Mouse (Mus musculus) embryonic facial prominence, embryonic 13.5 days (tissue): ENCODE measurements around the gene Gtf2h1. TPM values are rescaled to one million over a fixed set of nuclear protein-coding genes. Genes with fewer than 3 reads are reported as not detected.

Source experiments
- ATAC-seq: fragments of 200-750 bp; cut with Nextera tagmentation; 2 replicates; pipeline ENCODE4 v1.8.0; 2017; ENCODE audit warnings: low read depth; ENCODE audit not compliant: insufficient number of reproducible peaks, insufficient read depth, low FRiP score, low TSS enrichment
- H3K27ac ChIP-seq: fragments of 300-500 bp; sonication (generic); 2 replicates; pipeline ENCODE4 v1.5.1; 2015; ENCODE audit warnings: moderate library complexity, mild to moderate bottlenecking, inconsistent platforms
- H3K27me3 ChIP-seq: fragments of 300-500 bp; sonication (generic); 2 replicates; pipeline ENCODE4 v1.6.1; 2015; ENCODE audit warnings: mild to moderate bottlenecking, inconsistent platforms
- H3K36me3 ChIP-seq: fragments of 300-500 bp; sonication (generic); 2 replicates; pipeline ENCODE4 v1.6.1; 2015; ENCODE audit warnings: mild to moderate bottlenecking, inconsistent platforms
- H3K4me1 ChIP-seq: fragments of 300-500 bp; sonication (generic); 2 replicates; pipeline ENCODE4 v1.6.1; 2015; ENCODE audit warnings: inconsistent platforms
- H3K4me2 ChIP-seq: fragments of 300-500 bp; sonication (generic); 2 replicates; pipeline ENCODE4 v1.6.1; 2015; ENCODE audit warnings: moderate library complexity, mild to moderate bottlenecking, inconsistent platforms
- H3K4me3 ChIP-seq: fragments of 300-500 bp; sonication (generic); 2 replicates; pipeline ENCODE4 v1.5.1; 2015; ENCODE audit warnings: mild to moderate bottlenecking, inconsistent platforms
- H3K9ac ChIP-seq: fragments of 300-500 bp; sonication (generic); 2 replicates; pipeline ENCODE4 v1.6.1; 2015; ENCODE audit warnings: mild to moderate bottlenecking, inconsistent platforms
- H3K9me3 ChIP-seq: fragments of 300-500 bp; sonication (generic); 2 replicates; pipeline ENCODE4 v1.6.1; 2016; ENCODE audit warnings: inconsistent platforms
- WGBS: fragments of 180-500 bp; shearing (Covaris S2); methylation state at CpG from one replicate; pipeline ENCODE4 v1.1.7; 2015; ENCODE audit warnings: mixed read lengths; 5-methylcytosine and 5-hydroxymethylcytosine counted together
- polyA plus RNA-seq: library from polyadenylated mRNA; unstranded; fragments of >200 nt; fragmentation: Nextera tagmentation; extraction: Ambion mirVana; gene quantifications from 2 replicates; pipeline ENCODE4 v1.2.1, GENCODE M21; 2015

The Gtf2h1 gene
- polyA plus RNA-seq, 1 experiment from 2014 or later: 50.8 TPM

DNA sequence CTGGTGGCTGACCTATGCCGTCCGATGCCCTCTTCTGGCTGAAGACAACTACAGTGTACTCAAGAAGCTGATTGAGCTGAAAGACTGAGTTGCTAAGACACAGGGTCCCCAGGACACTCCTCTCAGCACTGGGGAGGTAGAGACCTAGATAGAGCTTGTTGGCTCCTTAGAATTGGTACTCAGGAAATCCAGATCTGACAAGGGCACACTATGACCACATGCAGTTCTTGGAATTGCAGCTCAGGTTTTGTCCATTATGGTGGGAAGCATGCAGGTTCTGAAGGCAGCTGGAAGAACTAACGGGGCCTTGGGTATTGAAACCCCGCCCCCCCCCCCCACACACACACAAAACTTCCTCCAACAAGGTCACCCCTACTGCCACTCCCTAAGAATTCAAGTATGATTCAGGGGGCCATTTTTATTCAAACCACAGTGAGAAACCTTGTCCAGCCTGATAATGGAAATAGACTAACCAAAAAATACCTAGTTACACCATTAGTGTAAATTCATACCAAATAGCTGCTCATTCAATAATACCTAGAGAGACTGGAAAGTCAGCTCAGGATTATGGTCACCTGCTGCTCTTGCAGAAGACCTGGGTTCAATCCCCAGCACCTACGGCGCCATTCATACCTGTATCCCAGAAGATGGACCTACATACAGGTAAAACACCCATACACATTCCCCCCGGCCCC is 60.1 kb downstream of the Gtf2h1 start:
- peaks cover 50% of the 10 kb centered on the region for H3K36me3 ChIP-seq
- 70% methylated on average over 7 of the region's 7 CpGs for WGBS
- H3K9me3 ChIP-seq: no peaks in the 10 kb centered on the region
- ATAC-seq: no peak
- H3K9ac ChIP-seq: no peak overlapping the region
- H3K4me1 ChIP-seq: no peaks in the 10 kb centered on the region
- no peak overlapping the region for H3K27ac ChIP-seq
- H3K4me3 ChIP-seq: no peak overlapping the region
- H3K27me3 ChIP-seq: no peaks in the 10 kb centered on the region
- H3K4me2 ChIP-seq: no peak overlapping the region

DNA sequence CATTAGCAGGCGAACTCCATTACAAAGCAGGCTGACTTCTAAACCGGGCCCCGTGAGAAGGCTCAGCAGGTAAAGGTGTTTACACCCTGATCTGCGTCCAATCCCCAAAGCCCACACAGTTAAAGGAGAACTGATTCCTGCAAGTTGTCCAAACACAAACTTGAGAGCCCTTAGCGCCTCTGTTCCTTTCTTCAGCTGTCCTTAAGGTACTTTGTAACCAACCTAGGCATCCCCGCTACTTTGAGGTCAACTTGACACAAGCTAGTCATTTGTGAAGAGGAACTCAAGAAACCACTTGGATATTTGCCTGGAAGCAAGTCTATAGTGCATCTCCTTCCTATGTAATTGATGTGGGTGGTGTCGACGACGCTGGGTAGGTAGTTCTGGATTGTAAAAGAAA is 61.5 kb downstream of the Gtf2h1 start:
- Histone ChIP-seq H3K9ac (no peak overlapping the region), H3K27ac (no peak overlapping the region), H3K36me3 (peaks cover 36% of the 10 kb centered on the region), H3K27me3 (no peaks in the 10 kb centered on the region), H3K4me3 (no peak overlapping the region), H3K4me2 (no peak overlapping the region), H3K4me1 (no peaks in the 10 kb centered on the region), H3K9me3 (no peaks in the 10 kb centered on the region)
- WGBS: 77% methylated on average over 9 of the region's 9 CpGs
- ATAC-seq: no peak

- Histone ChIP-seq H3K27ac (no peak overlapping the region), H3K4me3 (no peak overlapping the region), H3K9me3 (no peaks in the 10 kb centered on the region), H3K4me1 (no peaks in the 10 kb centered on the region), H3K9ac (no peak overlapping the region), H3K4me2 (no peak overlapping the region), H3K36me3 (peaks cover 20% of the 10 kb centered on the region), H3K27me3 (no peaks in the 10 kb centered on the region)
- no peak for ATAC-seq
- 52% methylated on average over 6 of the region's 6 CpGs for WGBS
These were observed 63.1 kb downstream of the Gtf2h1 start for GRCm38 (mm10) chr7:46859031-46859430.

DNA sequence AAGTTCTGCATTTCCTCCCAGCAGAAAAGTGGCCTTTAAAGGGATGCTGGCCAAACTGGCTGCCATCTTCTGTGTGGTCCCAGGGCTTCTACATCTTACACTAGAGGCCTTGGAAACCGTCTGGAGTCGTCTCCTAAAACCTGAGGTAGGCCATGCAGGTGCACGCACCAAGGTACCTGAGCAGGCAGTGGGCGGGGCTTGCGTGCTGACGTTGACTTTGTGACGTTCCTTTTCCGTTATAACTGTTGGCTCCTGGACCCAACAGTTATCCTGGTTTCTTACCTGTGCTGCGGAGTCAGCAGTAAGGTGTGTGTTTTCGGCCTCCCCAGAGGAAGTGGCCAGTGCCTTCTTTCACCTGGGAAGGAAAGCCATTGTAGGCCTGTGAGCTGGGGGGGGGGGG is 65.1 kb downstream of the Gtf2h1 start, which contains the start of gene Ldhc:
Gene Ldhc (plus strand): TSS at position 208 of the 400 bp plus-strand sequence.
- Histone ChIP-seq H3K36me3 (no peaks in the 10 kb centered on the region), H3K4me3 (no peak within 1 kb of the TSS), H3K4me1 (no peaks in the 10 kb centered on the region), H3K9me3 (no peaks in the 10 kb centered on the region), H3K27me3 (no peaks in the 10 kb centered on the region), H3K27ac (no peak within 1 kb of the TSS), H3K4me2 (no peak within 1 kb of the TSS), H3K9ac (no peak within 1 kb of the TSS)
- 29% methylated on average over 10 of the region's 10 CpGs for WGBS
- ATAC-seq: no peak

GRCm38 (mm10) chr7:46871988-46872387 is 76.1 kb downstream of the Gtf2h1 start:
- no peaks in the 10 kb centered on the region for H3K27me3 ChIP-seq
- no peaks in the 10 kb centered on the region for H3K9me3 ChIP-seq
- H3K4me2 ChIP-seq: no peak overlapping the region
- H3K36me3 ChIP-seq: no peaks in the 10 kb centered on the region
- H3K27ac ChIP-seq: no peak overlapping the region
- H3K4me3 ChIP-seq: no peak overlapping the region
- H3K9ac ChIP-seq: no peak overlapping the region
- no peak for ATAC-seq
- 73% methylated on average over 4 of the region's 4 CpGs for WGBS
- no peaks in the 10 kb centered on the region for H3K4me1 ChIP-seq

Other genes with a start within 250 kb of the Gtf2h1 start
- gene Sergef, start 156.3 kb upstream of the Gtf2h1 start, polyA plus RNA-seq: 15.4 and 17.1 TPM in 2 replicates
- 0.25 and 0.34 TPM in 2 replicates for gene Tph1, start 123.6 kb upstream of the Gtf2h1 start, polyA plus RNA-seq
- gene Saal1, start 85.4 kb upstream of the Gtf2h1 start, polyA plus RNA-seq: 33.3 and 35.8 TPM in 2 replicates
- 0.11 and 0.13 TPM in 2 replicates for gene Saa3, start 80.4 kb upstream of the Gtf2h1 start, polyA plus RNA-seq
- 0.21 TPM in 1 of 2 replicates, not detected in the other for gene Saa4, start 63.5 kb upstream of the Gtf2h1 start, polyA plus RNA-seq
- 0.78 TPM in 1 of 2 replicates, not detected in the other for gene Saa1, start 53.1 kb upstream of the Gtf2h1 start, polyA plus RNA-seq
- gene Saa2, start 44.3 kb upstream of the Gtf2h1 start, polyA plus RNA-seq: not detected in 2 replicates
- gene Hps5, start within 50 bp of the Gtf2h1 start, polyA plus RNA-seq: 25.0 and 25.7 TPM in 2 replicates
- gene Ldha, start 45.4 kb downstream of the Gtf2h1 start, polyA plus RNA-seq: 1,326 and 1,347 TPM in 2 replicates
- not detected in 2 replicates for gene Ldhc, start 65.1 kb downstream of the Gtf2h1 start, polyA plus RNA-seq
- 198 TPM in 2 replicates for gene Tsg101, start 123.9 kb downstream of the Gtf2h1 start, polyA plus RNA-seq
- gene Uevld, start 162.4 kb downstream of the Gtf2h1 start, polyA plus RNA-seq: 10.3 and 11.2 TPM in 2 replicates
- not detected in 2 replicates for gene Gm9999, start 187.5 kb downstream of the Gtf2h1 start, polyA plus RNA-seq
- 18.8 and 20.0 TPM in 2 replicates for gene Spty2d1, start 212.3 kb downstream of the Gtf2h1 start, polyA plus RNA-seq